Mouse (Mus musculus): Measurements from ENCODE around the gene Spon1.

The Spon1 gene

DNA sequence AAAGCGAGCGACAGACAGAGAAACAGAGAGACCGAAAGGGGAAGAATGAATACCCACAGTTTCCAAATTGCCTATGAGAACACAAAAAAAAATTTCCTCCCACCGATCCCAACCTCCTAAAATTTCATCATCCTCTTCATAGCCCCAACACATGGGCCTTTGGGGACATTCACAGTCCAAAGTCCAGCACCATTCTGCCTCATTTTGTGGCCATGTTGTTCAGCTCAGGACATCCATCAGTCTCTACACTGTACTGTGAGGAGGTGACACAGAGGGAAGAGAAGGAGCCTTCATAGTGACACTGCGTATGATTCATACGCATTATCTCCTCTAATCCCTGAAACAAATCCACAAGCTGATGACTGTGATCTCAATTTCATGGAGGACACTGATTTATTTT lies 12.7 kb downstream of the Spon1 start:
- DNase-seq (ENCODE audit: low spot score in 2 of 2): no peak

DNA sequence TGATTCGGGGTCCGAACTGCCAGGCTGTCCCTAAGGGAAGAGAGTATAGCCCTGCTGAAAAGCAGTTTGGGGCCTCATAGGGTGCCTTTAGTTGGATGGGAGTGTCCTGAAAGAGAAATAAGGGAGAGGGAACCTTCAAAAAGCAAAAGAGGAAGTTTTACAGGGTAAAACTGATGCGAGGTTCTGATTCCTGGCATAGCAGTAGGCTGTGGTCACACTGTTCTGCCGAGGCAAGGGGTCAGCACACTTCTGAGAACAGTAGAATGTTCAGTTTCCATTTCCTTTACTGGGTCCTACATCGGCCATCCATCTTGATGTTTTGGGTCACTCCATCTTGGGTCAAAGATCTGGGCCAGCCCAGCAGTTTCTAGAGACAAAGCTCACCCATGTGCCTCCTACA lies 14.5 kb downstream of the Spon1 start:
- DNase-seq (ENCODE audit: low spot score in 2 of 2): no peak

DNA sequence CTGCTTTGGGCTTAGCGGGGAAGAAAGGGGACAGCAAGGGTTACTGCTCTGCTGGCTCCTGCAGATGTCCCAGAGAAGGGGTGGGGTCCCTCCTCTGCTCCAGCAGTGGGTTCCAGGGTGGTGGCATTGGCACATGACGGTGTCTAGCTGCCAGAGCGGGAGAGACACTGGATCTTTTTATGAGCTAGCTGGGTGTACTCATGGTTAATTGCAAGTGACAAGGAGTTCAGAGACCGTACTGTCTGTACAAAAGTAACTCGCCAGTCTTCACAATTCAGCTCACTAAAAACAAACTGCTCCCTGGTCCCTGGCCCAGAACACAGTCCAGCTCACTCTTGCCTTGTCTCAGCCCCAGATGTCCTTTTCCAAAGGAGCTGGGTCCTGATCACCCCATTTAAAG lies 26.2 kb downstream of the Spon1 start:
- no peak for DNase-seq (ENCODE audit: low spot score in 2 of 2)

DNA sequence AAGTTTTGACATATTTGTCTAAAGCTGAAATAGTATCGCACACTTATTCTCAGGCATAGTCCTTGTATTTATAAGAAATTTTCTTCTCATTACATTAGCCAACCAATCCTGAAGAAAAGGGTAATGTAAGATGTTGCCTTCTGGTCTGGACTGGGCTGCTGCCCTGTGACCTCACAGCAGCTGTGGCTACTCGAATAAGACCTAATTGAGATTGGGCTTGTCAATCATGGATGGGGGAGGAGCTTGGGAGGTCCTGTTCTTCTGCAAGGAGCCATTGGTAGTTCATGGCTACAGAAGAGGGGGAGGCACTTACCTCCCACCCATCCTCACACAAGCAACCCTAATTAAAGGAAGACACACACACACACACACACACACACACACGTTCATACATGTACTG lies 27.1 kb downstream of the Spon1 start:
- no peak for DNase-seq (ENCODE audit: low spot score in 2 of 2)

DNA sequence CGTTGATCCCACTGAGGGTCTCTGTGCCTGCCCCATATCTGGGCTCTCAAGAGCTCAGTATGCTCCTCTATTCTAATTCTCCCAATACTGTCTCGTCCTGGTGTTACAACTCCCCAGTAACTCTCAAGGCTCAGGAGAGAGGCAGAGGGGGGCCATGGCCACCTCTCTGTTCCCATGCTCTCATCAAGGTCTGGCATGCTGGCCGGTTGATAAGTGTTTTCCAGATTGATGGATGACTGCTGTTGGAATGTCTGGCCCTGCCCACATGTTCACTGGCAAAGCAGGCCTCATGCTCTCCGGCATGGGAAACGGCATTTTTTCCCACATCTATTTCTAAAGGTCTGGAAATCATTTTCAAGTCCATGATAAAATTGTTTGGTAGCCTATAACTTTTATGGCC lies 29.4 kb downstream of the Spon1 start:
- DNase-seq (ENCODE audit: low spot score in 2 of 2): no peak

DNA sequence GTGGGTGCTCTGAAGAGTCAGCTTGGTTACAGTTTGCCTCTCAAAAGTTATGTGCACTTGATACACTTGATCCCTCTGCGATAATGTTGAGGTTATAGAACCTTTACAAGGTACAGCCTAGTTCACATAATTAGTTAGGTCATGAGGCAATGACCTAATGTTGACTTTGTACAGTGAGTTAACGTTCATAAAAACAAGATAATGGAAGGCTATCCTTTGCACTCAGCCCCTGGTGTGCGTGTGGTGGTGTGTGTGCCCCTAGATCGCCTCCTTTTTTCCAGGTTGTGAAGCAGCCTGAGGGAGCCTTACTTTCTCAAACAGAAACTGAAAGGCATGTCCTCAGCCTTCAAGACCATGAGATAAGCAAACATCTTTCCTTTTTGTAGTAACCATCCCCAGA lies 31.3 kb downstream of the Spon1 start:
- no peak for DNase-seq (ENCODE audit: low spot score in 2 of 2)

DNA sequence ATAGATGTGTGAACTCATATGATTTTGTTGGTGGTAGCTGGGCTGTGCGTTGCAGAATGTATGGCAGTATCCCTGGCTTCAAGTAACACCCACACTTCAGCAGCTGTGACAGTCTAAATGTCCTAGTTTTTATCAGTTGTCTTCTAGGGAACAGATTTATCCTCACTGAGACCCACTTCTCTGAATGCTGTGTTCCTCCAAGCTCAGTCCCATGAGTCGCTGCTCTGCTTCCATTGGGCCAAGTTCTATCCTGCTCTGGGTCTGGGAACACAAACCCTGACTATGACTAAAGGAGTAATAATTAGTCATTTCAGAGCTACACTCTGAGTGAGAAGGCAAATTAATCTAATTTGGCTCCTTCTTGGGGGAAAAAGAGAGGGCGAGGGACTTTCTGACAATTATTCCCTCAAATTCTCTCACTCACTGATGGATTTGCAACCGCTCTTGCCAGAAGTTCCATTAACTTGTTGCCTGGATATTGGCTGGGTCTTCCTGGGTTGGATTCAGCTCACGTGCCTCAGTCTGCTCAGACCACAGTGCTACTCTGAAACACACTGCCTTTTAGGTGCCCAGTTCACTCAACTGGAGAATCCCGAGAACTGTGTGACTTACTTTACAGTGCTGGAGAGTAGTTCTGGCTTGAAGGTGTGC lies 32.9 kb downstream of the Spon1 start:
- no peak for DNase-seq (ENCODE audit: low spot score in 2 of 2)

DNA sequence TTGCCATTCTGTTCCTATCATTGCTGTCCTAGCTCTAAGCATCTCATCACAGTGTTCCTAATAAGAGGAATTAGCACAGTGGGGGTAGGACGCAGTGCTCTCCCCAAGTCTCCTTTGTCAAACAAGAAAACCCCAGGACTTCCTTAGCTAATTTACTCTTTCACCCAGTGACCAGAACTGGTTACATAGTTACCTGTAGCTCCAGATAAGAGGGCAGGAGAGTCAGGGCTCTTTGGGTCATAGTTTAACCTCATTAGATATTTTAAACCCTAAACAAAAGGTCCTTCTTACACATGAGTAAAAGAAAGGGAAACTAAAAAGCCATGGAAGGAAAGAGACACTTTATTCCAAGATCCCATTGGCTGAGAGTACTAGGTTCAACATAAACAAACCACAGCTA lies 44.0 kb downstream of the Spon1 start:
- no peak for DNase-seq (ENCODE audit: low spot score in 2 of 2)

DNA sequence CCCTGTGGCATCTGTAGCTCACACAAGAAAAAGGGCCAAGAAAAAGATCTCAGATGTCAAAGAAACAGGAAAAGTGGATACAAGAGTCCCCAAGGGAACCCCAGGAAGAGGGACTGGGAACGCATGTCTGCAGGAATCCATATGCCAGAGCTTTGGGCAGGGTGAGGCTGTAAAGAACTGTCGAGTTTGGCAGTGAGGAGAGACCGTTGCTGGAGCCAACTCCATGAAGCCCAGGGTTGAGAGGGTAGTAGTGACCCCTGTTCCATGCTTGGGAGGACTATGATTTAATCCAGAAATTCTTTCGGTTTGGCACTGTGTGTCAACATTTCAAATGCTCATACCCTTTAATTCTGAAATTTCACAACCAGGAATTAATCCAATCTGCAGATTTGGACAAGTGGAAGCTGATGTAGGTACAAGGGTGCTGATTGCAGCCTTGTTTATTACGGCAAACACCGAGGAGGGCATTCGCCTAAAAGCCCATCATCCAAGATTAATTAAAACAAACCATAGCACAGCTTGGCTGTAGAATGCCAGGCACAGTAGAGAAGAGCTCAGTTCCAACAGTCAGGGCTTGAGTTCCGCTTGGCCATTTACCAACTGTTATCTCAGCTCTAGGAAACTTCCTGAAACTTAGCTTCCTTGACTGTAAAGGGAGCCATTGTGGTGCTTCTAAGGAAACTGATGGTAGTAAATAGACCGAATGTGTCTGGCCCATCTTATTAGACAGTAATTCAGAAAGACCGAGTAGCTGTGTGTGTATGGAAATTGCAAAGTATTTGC lies 45.8 kb downstream of the Spon1 start:
- no peak for DNase-seq (ENCODE audit: low spot score in 2 of 2)

DNA sequence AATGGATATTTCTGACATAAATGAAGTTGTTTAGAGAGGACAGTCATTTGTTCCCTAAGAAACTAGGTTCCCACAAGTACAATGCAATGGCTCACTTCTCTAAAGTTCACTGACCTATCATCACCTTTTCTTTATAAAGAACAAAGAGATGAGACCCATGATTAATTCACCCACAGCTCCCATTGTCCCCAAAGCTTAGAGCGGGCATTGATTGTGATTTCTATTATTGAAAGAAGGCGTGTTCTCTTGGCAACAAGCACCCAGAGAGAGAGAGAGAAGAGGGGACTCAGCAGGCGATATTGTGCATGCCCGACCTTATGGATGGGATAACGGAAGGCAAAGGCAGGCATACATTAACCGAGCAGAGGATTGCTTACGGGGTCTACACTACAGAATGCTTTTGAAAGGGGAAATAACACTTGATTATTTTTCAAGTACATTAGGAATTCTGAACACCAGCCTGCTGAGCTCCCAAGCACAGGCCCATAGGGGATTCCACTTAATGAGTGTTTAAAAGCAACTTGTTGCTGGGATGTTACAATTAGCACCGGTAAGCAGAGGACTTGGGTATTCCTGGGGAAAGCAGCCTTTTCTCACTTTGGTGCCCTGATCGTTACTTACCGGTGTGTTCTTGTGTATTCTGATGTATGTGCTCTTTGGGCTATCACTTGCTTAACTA lies 48.4 kb downstream of the Spon1 start:
- DNase-seq (ENCODE audit: low spot score in 2 of 2): no peak

DNA sequence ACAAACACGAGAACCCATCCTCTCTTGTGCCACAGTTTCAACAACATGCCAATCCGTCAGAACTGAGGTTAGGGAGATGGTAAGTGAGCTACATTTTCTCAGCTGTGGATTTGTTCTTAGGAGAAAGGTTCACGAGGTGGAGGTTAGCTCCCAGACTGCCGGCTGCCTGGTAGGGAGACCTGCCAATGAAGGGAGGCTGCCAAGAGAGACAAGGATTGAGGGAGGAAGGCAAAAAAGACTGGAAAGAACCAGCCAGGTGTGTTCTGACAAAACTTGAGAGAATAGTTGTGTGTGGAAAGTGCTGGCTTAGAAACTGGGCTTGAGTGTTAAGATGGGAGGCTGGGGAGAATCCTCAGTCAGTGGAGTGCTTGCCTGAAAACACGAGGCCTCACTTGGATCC lies 49.9 kb downstream of the Spon1 start:
- no peak for DNase-seq (ENCODE audit: low spot score in 2 of 2)

DNA sequence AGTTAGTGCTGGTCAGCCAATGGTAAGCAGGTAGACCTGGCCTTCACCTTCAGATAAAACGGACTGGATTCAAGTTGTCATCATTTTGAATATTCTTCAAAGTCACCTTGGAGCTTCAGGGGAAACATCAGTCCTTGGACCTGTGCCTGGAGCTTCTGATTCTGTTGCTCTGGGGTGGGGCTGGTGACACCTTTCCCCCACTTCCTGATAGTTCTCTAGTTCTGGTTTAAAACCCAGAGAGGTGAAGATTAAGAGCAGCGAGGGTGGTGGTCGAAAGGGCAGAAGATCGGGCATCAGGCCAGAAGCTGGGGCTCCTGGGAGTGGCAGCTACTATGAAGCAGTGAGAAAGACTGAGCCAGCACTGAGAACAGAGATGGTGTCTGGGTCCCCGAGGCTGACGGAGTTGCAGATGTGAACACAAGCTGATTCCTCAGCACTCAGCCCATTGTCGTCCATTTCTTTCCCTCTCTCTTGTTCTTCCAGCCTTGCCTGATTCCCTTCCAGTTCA lies 51.1 kb downstream of the Spon1 start:
- no peak for DNase-seq (ENCODE audit: low spot score in 2 of 2)

DNA sequence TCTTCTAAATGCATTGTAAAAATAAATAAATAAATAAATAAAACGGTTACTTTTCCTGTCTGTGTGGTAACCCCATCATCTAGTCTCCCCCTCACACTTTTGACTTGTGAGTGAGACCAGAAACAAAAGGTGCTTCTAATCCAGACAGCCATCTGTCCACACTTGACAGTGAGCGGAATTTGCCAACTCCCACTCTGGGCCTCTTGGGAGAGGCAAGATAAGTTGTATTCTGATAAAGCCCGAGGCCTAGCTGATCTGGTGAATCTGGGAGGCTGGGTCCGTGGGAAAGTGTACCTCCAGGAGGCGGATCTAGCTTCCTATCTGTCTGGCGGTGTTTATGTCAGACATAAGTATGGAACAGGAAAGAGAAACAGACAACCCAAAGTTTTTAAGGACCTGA lies 52.3 kb downstream of the Spon1 start:
- no peak for DNase-seq (ENCODE audit: low spot score in 2 of 2)

DNA sequence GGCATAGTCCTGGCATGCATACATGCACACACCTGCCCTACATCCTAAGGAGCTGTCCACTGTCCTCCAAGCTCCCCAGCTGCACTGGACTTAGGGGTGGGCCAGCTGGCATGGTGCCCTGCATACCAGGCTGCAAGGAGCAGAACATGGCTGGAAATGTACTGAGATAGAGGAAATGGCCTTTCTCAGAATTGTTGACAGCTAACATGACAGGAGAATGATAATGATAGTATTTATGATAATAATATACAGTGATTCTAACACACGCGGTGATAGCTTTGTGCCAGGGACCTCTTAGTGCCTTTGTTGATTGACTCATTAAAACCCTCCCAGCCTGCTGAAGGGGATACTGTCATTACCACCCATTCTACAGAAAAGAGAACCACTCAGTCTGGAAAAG lies 54.4 kb downstream of the Spon1 start:
- DNase-seq (ENCODE audit: low spot score in 2 of 2): no peak

DNA sequence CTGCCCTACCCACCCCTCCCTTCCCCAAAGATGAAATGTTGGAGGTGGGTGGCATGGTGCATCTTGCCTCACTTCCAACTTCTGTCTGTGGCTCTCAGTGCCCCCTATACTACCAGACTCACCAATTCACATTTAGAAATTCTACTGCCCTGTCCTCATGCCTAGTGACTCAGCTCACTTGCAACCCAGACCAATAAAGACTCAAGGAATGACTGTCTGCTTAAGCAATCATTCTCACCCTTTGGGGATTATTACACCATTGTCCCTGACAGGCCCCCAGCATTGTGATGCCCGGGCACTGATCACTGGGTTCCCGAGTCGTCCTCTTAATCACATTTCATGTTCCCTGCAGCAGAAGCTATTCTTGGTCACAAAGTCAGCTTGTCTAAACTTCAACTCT lies 57.2 kb downstream of the Spon1 start:
- no peak for DNase-seq (ENCODE audit: low spot score in 2 of 2)

DNA sequence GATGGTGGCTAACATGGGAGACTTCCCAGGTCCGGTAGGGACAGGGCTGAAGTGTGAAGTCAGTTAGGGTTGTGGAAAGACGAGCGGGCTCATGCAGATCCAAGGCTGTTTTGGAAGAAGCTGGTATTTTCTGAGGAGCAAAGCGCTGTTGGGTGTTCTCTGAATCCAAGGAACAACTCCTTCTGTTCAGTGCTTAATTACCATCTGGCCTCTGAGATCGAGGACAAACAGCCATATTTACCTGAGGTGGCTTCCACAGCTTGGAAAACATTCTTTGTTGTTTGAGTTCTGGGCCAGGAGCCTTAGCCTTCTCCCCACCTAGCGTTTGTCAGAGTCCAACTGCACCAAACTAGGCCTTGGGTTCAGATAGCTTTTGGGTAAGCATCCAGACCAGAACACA lies 58.9 kb downstream of the Spon1 start:
- no peak for DNase-seq (ENCODE audit: low spot score in 2 of 2)

DNA sequence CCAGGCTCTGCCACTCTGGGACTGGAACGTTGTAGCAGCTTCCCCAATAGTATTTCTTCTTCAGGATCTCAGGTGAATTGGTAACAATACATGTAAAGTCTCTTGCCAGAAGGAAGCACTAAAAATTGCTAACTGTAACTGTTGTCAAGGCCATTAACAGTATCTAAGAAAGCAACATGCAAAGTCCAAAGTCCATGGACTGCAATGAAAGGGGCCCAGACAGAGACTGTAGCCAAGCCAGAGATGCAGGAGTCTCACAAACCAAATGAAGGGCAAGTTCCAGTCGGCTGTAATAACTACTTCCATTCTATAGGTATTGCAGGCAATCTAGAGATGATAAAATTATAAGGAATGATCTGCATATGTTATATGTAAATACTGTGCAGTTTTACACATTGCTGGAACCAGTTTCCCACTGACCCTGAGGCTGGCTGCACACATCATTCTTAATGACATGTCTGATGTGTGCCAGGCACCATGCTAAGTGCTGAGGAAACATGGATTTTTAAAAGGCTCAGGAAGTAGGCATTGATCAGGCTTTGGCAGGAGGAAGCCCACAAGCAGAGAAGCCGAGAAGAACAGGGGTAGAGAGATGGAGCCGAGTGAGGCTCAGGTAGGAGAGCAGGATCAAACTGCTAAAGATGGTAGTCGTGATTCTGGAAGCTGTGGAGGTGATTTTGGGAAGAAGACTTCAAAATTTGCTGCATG lies 59.9 kb downstream of the Spon1 start:
- no peak for DNase-seq (ENCODE audit: low spot score in 2 of 2)

DNA sequence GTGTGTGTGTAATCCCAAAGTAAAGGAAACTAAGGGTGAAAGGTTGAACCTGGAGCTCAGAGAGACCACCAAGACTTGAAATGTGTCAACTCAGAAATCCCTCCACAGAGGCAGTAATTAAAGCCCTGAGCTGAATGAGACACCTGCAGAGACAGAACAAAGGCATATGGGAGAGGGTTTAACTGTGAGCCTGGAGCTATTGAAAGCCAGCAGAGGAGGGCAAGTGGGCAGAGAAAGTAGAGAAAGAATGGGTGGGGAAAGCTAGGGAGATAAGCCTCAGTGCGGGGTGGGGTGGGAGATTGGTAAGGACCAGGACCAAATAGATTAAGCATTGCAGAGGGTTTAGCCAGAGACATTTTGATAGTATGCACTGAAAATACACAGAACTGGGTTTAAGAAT lies 60.7 kb downstream of the Spon1 start:
- DNase-seq (ENCODE audit: low spot score in 2 of 2): no peak

DNA sequence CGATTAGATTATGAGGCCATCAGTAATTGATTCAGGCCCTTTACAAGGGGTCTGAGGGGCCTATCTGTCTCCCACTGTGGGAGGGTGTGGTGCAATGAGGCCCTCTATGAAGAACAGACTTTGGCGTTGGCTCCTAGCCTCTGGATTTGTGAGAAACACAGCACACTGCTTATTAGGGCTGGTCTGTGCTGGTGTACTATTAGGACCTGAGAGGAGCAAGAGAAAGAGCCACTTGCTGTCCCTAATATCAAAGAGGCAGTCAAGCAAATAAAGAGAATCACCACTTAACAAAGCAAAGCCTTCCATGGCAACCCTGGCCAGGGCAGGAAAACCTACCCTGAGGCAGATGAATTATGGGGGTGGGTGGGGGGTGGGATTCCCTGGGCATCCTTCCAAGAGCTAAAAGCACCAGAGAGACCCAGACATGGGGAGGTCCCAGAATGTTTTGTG lies 62.3 kb downstream of the Spon1 start:
- DNase-seq (ENCODE audit: low spot score in 2 of 2): no peak

DNA sequence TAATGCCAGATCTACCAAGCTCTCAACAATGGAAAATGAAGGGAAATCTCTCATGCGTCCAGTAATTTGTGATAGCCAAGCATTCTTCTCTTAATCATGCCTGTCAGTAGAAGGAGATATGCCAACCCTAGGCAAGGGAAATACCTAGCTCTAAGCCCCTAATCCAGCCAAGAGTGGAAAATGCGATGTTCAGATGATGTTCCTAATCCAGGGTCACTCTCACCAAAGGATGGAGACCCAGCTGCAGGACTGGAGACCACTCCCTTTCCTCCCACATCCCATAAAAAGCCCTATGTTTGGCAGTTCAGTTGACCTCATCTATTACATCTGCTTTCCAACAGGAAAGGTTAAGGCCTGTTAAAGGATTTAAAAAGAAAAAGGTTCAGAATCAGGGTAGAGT lies 62.8 kb downstream of the Spon1 start:
- no peak for DNase-seq (ENCODE audit: low spot score in 2 of 2)

DNA sequence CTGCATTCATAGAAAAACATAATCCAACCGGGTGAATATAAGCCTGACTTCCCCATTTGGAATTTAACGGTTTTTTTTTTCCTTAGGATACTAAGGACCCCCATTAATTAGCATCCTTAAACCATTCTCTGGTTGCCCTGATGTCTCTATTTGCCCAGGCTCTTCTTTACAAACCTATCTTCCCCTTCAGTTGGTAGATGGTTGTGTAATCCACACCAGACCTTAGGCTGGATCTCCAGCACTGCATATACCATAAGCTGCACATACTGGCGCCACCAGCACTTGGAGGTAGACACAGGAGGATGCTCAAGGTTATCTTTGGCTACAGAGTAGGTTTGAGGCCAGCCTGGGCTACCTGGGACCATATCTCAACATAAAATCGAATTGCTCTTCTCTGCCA lies 71.4 kb downstream of the Spon1 start:
- no peak for DNase-seq (ENCODE audit: low spot score in 2 of 2)

DNA sequence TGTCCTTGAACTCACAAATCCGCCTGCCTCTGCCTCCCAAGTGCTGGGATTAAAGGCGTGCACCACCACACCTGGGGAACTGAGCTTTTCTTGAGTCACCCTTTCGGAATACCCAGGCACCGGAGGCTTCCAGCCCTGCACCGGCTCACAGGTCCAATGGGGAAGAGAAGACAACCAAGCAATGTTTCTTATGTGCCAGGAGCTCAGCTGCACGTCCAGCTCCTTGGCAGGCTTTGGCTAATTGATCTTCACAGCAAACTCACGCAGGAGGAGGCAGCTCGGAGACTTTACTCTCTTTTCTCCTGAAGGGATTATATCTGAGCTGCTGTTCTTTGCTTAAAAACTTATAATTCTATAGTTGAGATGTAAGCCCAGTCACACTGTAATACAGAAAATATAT lies 73.6 kb downstream of the Spon1 start:
- no peak for DNase-seq (ENCODE audit: low spot score in 2 of 2)

All from spleen, postnatal 14 days (tissue).